Mouse (Mus musculus) liver, adult (tissue): ENCODE measurements around the gene Galnt13.

ENCODE experiments used
- GATA4 ChIP-seq: IDR thresholded peaks from 2 replicates; pipeline ENCODE4 v1.6.1; 2014; ENCODE audit warnings: mild to moderate bottlenecking, low read length; ENCODE audit not compliant: insufficient replicate concordance

Galnt13 gene

DNA sequence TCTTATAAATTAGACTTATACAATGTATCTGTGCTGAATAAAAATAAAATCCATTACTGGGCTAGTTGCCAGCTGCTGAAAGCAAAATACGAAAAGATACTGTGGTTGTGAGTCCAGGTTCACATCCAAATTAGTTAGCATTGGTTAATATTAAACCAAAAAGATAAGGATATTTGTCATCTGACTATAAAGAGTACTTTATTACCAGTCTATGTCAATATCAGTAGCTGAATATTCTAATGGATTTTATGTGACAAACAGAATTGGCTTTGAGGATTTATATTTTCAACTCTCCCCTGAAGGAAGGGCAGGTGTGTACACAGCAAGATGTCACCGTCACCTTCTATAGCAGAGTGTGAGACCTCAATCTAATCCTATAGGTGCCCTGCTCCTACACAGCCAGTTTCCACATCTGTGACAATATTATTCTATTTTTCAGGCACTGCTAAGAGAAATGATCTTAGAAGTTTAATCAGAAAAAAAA is 342.7 kb downstream of the Galnt13 start:
- TF ChIP-seq GATA4: no peak

DNA sequence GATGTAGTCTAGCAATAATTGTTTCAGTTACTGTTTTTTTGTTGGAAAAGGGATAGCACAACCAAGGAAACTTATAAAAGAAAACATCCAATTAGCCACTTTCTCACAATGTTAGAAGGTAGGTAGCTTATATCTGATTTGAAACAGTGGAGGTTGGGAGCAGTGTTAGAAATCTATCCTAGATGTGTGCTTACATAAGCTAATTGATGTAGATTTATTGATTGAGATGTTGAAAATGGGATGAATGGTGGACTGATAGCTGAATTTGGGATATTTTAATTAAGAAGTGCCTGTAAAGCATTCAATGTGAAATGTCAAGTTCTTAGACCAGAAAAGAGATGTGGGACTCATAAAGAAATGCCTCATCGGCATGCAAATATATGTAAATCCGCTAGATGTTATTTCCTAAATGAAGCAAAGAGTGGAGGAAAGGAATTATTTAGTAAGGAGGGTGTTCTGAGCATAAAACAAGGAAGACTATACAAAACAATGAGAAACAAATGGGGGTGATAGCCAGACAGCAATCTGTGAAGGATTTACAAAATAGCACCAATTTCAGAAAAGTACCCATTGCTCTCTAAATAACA is 377.6 kb downstream of the Galnt13 start:
- no peak for TF ChIP-seq GATA4

DNA sequence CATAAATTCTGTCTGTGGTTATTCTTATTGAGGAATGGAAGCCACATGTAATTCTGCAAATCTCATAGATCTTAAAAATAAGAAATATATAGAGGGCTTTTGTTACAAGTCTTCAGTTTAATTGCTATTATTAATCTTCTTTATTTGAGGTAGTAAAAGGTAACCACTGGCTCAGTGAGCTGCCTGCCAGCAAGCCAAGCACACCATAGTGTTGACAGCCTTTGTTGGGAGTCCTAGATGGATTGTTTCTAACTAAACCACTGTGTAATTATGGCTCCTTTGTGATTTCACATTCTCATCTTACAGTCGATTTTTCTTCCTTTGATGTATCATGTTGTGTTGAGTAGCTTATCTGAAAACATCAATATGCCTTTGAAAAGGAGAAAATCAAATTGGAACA is 405.1 kb downstream of the Galnt13 start:
- TF ChIP-seq GATA4: no peak

DNA sequence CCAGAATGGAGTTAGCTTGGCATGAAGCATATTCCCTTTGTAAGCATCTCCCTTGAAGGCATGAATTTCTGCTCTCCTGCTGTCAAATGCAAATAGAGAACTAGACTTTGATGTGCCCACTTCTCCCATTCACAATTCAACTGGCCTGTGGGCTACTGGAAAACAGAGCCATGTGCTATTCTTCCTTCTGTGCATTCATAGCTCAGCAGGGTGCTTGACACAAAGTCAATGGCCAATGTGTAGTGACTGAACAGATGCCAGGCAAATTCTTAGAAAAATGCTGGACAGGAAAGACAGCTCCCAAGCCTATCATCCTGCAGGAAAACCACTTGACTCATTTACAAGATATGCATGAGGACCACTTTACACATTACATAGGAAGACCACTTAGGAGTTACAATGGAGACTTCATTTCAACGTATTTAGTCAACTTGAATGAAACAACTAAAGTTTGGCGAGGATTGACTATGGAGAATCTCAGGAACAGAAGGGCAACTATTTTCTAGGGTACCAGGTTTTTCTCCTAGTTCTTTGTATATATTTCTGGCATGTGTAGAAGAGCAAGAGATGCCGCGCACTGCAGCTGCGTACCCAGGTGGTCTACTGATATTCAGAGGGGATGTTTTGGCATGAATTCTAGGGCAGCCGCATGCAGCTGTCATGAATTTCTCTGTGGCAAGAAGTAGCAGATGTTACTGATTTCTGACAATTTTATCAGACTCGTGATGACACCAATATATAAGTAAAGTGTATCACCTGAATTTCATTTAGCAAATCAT is 470.4 kb downstream of the Galnt13 start:
- TF ChIP-seq GATA4: no peak

DNA sequence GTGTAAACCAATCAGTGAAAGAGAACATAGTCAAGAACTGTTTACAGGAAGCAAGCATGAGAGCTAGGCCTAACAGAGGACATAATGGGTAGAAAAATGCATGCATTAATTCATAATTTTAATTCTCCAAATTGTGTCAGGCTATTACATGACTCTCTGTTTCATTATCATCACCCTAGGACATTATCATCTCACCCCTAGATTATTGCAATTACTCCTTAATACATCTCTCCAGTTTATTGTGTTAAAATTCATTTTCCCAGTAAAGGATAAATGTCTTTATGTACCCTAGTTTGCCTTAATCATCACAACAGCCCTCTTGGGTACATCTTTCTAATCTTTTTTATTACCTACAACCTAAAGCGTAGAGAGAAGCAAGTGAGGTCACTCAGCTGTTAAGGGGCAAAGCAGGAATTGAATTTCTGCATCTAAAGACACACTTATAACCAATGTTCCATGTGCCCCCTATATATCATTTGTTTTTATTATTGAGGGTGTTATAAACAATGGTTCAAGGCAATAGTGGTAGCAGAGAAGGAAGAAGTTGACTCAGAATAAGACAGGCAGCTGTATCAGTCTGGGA is 479.1 kb downstream of the Galnt13 start:
- TF ChIP-seq GATA4: no peak

DNA sequence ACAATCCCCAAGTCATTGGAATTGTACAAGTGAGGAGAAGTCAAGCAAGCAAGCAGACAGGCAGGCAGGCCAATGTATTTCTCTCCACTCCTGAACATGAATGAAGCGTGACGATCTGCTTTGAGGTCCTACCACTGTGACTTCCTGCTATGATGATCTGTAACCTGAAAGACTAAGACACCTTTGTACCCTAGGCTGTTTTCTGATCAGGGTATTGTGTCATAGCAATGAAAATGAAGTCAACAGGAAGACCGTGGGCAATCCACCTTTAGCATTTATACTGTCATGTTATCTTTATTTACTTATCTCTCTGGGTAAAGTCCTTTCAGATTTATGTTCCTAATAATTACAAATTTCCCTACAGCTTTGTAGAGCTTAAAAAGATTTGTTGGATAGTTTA is 500.3 kb downstream of the Galnt13 start:
- no peak for TF ChIP-seq GATA4

DNA sequence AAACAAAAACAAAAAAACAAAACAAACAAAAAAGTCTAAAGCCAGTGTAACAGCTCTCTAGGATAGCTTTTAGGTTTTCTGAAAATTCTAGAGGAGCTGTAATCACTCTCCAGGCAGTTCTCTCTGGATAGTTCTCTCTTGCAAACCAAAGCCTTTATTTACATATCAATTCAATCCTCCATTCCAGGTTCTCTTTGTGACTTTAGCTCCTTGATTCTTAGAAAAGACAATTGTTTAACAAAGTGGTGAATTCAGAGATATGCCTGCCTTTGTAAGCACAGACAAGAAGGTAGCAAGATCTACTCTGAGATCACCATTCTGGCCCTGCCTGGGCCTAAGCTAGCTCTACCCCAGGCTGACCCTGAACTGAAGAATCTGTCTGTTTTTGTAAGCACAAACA is 501.2 kb downstream of the Galnt13 start:
- no peak for TF ChIP-seq GATA4

DNA sequence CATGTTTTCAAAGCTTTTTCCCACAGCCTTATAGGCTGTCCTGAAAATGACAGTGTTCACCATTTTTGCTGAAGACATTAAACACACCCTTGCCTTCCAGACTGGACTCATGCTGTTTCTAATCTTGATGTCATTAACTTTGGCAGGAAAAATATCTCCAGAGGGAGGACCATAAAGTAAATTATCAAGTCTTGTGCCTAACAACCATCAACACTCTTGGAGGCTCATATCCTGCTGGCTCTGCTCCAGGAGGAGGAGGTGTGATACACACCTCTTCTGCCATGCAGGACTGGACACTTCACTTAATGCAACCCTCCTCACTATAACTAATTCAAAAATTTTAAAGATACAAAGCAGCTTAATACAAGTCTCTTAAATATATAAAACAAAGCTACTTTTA is 502.0 kb downstream of the Galnt13 start:
- TF ChIP-seq GATA4: no peak

DNA sequence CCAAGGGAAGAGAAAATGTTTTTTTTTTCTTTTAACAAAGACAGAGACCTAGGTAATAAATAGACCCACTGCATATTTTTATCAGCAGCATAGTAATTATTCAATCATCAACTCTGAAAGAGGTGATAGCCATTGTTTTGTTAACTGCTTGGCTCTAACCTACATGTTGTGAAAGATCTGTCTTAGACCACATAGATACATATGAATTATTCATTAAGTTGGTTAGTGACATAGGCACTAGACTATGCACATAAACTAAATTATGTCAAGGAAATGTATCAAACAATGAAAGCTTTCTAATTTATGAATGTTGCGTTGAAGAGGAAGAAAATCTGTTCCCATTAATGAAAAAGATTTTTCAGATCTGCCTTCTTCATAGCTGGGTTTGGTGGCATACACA is 507.3 kb downstream of the Galnt13 start:
- no peak for TF ChIP-seq GATA4

DNA sequence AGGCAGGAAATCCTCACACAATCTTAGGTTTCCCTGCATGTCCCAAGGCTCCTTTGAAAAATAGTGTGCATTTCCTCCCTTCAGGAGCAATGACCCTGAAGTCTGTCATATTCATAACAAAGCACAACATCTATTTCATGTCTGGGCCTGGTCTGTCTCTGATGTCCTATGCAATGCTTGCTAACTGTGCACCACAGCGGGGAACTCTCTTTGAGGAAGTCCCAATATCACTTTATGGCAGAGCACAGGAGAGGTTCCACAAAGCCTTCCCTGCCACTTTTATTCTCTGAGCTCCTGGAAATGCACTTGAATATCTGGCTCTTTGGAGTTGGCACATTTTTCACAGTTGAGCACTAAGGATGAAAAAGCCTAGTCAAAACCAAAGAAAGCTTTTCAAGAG is 547.7 kb downstream of the Galnt13 start:
- no peak for TF ChIP-seq GATA4

DNA sequence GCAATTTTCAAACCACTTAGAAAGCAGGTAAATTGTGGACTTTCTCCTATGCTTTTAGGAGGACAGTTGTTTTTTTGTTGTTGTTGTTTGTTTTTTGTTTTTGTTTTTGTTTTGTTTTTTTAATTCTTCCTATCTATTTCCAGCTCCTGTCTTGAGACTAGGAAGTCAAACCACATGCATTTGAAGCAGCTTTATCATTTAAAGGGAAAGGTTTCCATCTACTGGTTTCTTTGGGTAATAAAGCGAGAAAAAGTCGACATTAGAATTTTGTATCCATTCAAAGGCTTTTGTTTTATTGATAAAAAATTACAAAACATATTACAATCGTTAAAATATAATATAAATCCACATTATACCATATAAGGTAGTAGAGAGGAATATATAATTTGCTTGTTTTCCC is 598.5 kb downstream of the Galnt13 start:
- no peak for TF ChIP-seq GATA4

DNA sequence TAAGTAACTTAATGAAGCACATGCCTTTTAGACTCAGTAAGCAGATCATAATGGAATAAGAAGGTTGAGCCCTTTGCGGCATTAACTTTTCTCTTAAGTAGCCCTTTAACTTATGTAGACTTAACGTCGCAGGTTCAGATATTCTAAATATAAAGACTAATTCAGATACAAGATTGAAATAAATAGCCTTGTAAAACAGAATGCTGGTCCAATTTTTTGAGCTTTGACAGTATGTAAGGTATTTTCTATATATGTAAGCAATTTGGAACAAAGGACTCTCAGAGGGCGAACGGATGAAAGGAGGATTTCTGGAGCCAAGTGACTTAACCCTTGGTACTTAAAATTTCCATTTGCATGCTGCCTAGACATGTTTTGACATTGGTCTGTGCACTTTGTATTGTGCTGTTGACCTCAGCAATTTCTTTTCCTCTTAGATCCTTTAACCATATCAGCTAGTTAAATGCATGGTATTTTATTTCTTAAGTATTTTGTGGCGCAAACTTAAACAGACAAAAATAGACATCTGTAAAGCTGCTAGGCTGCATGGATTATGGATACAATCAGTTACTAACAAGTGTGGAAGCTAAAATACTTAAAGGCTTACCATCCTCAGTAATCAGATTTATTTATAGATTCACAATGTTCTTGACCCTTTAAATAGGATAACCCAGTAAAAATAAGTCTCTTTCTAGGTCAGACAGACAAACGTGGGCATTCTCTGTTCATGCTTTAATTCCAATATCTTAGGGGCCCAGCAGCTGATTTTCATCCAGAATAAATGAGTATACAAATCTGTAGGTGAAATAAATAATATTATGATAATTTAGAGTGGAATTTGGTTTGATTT is 629.6 kb downstream of the Galnt13 start:
- TF ChIP-seq GATA4: no peak

DNA sequence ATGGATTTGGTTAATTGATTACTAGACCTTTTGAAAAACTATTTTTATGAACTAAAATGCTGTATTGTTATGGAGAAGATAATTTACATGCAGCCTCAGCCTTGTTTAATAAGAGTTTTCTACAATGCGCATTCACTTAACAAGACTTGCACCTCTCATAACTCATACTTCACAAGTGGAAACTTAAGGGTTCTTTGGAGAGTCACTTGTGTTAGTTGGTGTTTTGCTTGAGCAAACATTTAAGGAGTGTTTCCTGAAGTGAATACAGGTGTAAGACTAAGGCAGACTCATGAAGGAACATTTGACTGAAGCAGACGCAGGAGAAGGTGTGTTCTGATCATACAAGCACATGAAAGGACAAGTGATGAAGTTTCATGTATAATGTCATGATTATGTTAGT is 649.5 kb downstream of the Galnt13 start:
- no peak for TF ChIP-seq GATA4

DNA sequence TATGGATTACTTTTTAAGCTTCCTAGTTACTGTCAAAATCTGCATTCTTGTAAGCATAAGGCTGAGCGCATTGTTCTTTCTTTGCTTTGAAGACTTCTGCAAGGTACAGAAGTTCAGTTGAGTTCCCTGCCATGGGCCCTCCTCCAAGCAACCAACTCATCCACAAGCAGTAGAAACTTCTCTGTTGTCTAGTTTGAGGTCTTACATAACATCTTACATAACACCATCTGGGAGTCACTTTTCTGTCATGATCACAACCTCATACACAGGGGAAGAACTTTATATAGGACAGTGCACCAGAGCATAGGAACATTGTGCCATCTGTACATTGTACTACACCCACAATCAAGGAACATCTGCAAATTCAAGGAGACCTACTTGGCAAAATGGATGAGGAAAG is 651.9 kb downstream of the Galnt13 start:
- TF ChIP-seq GATA4: no peak

DNA sequence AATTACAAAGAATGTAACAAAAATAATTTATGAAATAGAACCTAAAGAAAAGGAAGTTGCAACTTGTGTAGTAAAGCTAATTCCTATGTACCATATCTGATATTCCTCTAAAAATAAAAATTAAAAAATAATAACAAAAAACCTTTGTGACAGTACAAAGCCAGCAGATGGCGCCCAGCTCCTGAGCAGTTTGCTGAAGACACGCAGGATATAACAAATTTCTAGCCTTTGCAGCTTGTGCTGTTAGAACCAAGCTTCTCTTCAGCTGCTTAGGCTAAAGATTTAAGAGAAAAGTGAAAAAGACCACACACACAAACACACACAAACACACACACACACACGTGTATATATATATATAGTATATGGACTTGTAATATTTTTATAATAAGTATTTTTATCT is 654.2 kb downstream of the Galnt13 start:
- no peak for TF ChIP-seq GATA4
